Mouse (Mus musculus) intestine, embryonic 16.5 days (tissue): Measurements from ENCODE around the gene Baz2b. TPM values are rescaled to one million over a fixed set of nuclear protein-coding genes. Genes with fewer than 3 reads are reported as not detected.
"Not testable (repeated sequence)": the region's sequence is repeated elsewhere in the genome, so short reads cannot be mapped to it uniquely, and the experiment has no call there.

ENCODE experiments used
- ATAC-seq: fragments of 200-750 bp; cut with Nextera tagmentation; 2 replicates; pipeline ENCODE4 v1.8.0; 2017; ENCODE audit warnings: moderate TSS enrichment, moderate library complexity
- H3K27ac ChIP-seq: fragments of 300-500 bp; sonication (generic); 2 replicates; pipeline ENCODE4 v1.5.1; 2014; ENCODE audit warnings: mild to moderate bottlenecking, low read length
- H3K27me3 ChIP-seq: fragments of 300-500 bp; sonication (generic); replicated peaks from 2 replicates; pipeline ENCODE4 v1.6.1; 2014; ENCODE audit warnings: low read length, control low read depth, mixed read lengths; ENCODE audit not compliant: control insufficient read depth, insufficient read depth
- H3K36me3 ChIP-seq: fragments of 300-500 bp; sonication (generic); 2 replicates; pipeline ENCODE4 v1.6.1; 2014; ENCODE audit warnings: low read length, control low read depth; ENCODE audit not compliant: control insufficient read depth, insufficient read depth
- H3K4me1 ChIP-seq: fragments of 300-500 bp; sonication (generic); 2 replicates; pipeline ENCODE4 v1.6.1; 2014; ENCODE audit warnings: low read length, control low read depth, mixed read lengths; ENCODE audit not compliant: control insufficient read depth, insufficient read depth
- H3K4me2 ChIP-seq: fragments of 300-500 bp; sonication (generic); 2 replicates; pipeline ENCODE4 v1.6.1; 2014; ENCODE audit warnings: low read depth, low read length, control low read depth
- H3K4me3 ChIP-seq: fragments of 300-500 bp; sonication (generic); 2 replicates; pipeline ENCODE4 v1.5.1; 2014; ENCODE audit warnings: mild to moderate bottlenecking, low read length
- H3K9ac ChIP-seq: fragments of 300-500 bp; sonication (generic); 2 replicates; pipeline ENCODE4 v1.6.1; 2014; ENCODE audit warnings: low read depth, low read length
- H3K9me3 ChIP-seq: fragments of 300-500 bp; sonication (generic); 2 replicates; pipeline ENCODE4 v1.6.1; 2016; ENCODE audit warnings: low read length, control low read depth; ENCODE audit not compliant: control insufficient read depth
- WGBS: fragments of 180-500 bp; shearing (Covaris S2); extraction: QIAGEN DNeasy Blood & Tissue Kit; methylation state at CpG from one replicate; pipeline ENCODE4 v1.1.7; 2014; 5-methylcytosine and 5-hydroxymethylcytosine counted together
- polyA plus RNA-seq: library from polyadenylated mRNA; unstranded; fragments of >200 nt; fragmentation: Nextera tagmentation; extraction: Ambion mirVana; gene quantifications from 2 replicates; pipeline ENCODE4 v1.2.1, GENCODE M21; 2015

Baz2b gene
- polyA plus RNA-seq, 1 experiment from 2014 or later = 42.3 TPM

DNA sequence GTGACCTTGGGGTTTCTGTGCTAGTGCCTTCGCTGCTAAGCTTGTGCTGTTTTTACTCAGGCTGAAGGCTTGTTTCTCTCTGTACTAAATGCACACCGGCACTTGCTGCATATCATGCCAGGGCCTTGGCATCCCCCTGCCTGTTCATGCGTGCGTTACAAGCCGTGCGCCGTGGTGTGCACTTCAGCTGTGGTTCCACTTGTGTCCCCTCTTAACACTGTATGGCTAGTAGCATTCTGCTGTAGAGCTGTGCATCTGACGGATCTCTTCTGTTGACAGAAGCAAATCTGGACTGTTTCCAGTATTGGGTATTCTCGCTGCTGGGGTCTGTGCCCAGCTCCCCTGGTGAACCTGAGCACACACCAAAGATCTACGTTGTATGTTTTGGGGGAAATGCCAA is 356.1 kb downstream of the Baz2b start:
- Histone ChIP-seq H3K9me3 (no peaks in the 10 kb centered on the region), H3K4me1 (no peaks in the 10 kb centered on the region), H3K36me3 (no peaks in the 10 kb centered on the region), H3K4me3 (no peak overlapping the region), H3K9ac (no peak overlapping the region), H3K4me2 (no peak overlapping the region), H3K27me3 (no peaks in the 10 kb centered on the region), H3K27ac (no peak overlapping the region)
- 89% methylated on average over 10 of the region's 10 CpGs for whole genome bisulfite sequencing
- no peak for ATAC-seq

DNA sequence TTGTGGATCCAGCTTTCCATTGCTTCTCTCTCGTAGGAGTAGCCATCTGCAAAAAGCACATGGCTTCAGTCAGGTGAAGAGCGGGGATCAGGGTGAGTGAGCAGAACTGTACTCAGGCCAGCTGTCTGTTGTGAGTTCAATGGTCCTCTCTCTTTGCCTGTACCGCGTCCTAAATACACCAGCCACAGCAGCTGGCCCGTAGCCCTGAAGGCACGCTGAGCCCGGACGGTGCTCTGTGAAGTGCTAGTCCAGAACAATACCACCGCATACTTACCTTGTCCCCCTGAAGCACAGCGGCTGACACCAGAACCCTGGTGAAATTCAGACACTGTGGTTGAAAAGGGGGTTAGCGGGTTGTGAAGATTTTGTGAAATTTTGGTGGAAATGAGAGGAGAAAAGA is 356.7 kb downstream of the Baz2b start:
- no peaks in the 10 kb centered on the region for H3K4me1 ChIP-seq
- WGBS = 90% methylated on average over 11 of the region's 11 CpGs
- H3K9ac ChIP-seq = no peak overlapping the region
- ATAC-seq = no peak
- no peaks in the 10 kb centered on the region for H3K27me3 ChIP-seq
- H3K4me3 ChIP-seq = no peak overlapping the region
- H3K27ac ChIP-seq = no peak overlapping the region
- H3K4me2 ChIP-seq = no peak overlapping the region
- no peaks in the 10 kb centered on the region for H3K36me3 ChIP-seq
- no peaks in the 10 kb centered on the region for H3K9me3 ChIP-seq

DNA sequence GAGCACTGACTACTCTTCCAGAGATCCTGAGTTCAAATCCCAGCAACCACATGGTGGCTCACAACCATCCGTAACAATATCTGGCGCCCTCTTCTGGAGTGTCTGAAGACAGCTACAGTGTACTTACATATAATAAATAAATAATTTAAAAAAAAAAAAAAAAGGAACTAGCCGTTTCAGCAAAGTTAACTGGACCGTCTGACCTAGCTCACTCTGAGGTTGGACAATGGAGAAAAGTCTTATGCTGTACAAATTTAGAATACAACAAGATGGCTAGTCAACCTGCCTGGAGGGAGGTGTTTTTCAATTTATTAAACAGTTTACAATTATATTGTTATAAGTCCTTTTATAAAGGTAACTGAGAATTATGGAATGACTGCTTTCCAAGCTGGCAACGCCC is 357.8 kb downstream of the Baz2b start:
- not testable (repeated sequence) for H3K9me3 ChIP-seq, H3K4me1 ChIP-seq, H3K4me3 ChIP-seq, ATAC-seq, H3K4me2 ChIP-seq, H3K36me3 ChIP-seq, H3K9ac ChIP-seq, H3K27ac ChIP-seq, H3K27me3 ChIP-seq
- WGBS = 79% methylated on average over 3 of the region's 5 CpGs

Other genes with a start within 250 kb of the Baz2b start
- gene March7, start within 50 bp of the Baz2b start, polyA plus RNA-seq = 56.4 and 60.5 TPM in 2 replicates
- gene Cd302, start 74.6 kb upstream of the Baz2b start, polyA plus RNA-seq = 39.5 and 41.2 TPM in 2 replicates
- 0.84 and 1.2 TPM in 2 replicates for gene Ly75, start 173.5 kb upstream of the Baz2b start, polyA plus RNA-seq